Mouse (Mus musculus) midbrain, embryonic 12.5 days (tissue): ENCODE results near the gene Trappc4. TPM values are rescaled to one million over a fixed set of nuclear protein-coding genes. Genes with fewer than 3 reads are reported as not detected.
A peak's percentile ranks its signal among the peaks of the same experiment; 100 is the strongest.

ENCODE experiments used
- ATAC-seq: fragments of 200-750 bp; cut with Nextera tagmentation; 2 replicates; pipeline ENCODE4 v1.8.0; 2017; ENCODE audit warnings: low read depth, moderate TSS enrichment, moderate library complexity; ENCODE audit not compliant: low FRiP score
- H3K27ac ChIP-seq: fragments of 300-500 bp; sonication (generic); replicated peaks from 2 replicates; pipeline ENCODE4 v1.5.1; 2016; ENCODE audit warnings: mild to moderate bottlenecking
- H3K27me3 ChIP-seq: fragments of 300-500 bp; sonication (generic); 2 replicates; pipeline ENCODE4 v1.6.1; 2016; ENCODE audit warnings: mild to moderate bottlenecking
- H3K36me3 ChIP-seq: fragments of 300-500 bp; sonication (generic); 2 replicates; pipeline ENCODE4 v1.6.1; 2016
- H3K4me1 ChIP-seq: fragments of 300-500 bp; sonication (generic); 2 replicates; pipeline ENCODE4 v1.6.1; 2016
- H3K4me2 ChIP-seq: fragments of 300-500 bp; sonication (generic); replicated peaks from 2 replicates; pipeline ENCODE4 v1.6.1; 2016; ENCODE audit warnings: mild to moderate bottlenecking, moderate library complexity
- H3K4me3 ChIP-seq: fragments of 300-500 bp; sonication (generic); 2 replicates; pipeline ENCODE4 v1.5.1; 2016; ENCODE audit warnings: mild to moderate bottlenecking
- H3K9ac ChIP-seq: fragments of 300-500 bp; sonication (generic); replicated peaks from 2 replicates; pipeline ENCODE4 v1.6.1; 2016; ENCODE audit warnings: mild to moderate bottlenecking, moderate library complexity
- H3K9me3 ChIP-seq: fragments of 300-500 bp; sonication (generic); 2 replicates; pipeline ENCODE4 v1.6.1; 2016; ENCODE audit warnings: mild to moderate bottlenecking
- WGBS: fragments of 180-500 bp; shearing (Covaris S2); methylation state at CpG from one replicate; pipeline ENCODE4 v1.1.7; 2016; 5-methylcytosine and 5-hydroxymethylcytosine counted together
- polyA plus RNA-seq: library from polyadenylated mRNA; unstranded; fragments of >200 nt; fragmentation: Nextera tagmentation; extraction: Ambion mirVana; gene quantifications from 2 replicates; pipeline ENCODE4 v1.2.1, GENCODE M21; 2016

The Trappc4 gene
- polyA plus RNA-seq, 1 experiment from 2014 or later, result 272 TPM

DNA sequence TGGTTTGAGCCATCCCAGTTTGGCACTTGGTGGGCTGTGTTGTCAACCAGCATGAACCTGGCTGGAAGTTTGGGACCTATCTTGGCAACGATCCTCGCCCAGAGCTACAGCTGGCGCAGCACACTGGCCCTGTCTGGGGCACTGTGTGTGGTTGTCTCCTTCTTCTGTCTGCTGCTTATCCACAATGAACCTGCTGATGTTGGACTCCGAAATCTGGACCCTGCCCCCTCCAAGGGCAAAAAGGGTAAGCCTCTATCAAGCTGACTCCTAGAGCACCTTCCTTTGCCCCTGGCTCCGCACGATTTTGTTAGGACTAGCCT, 7.6 kb downstream of the Trappc4 start:
- Histone ChIP-seq H3K27ac (no peak overlapping the region), H3K9me3 (no peaks in the 10 kb centered on the region), H3K27me3 (peaks cover 10% of the 10 kb centered on the region), H3K4me2 (no peak overlapping the region), H3K36me3 (peaks cover 45% of the 10 kb centered on the region), H3K9ac (no peak overlapping the region), H3K4me1 (peaks cover 21% of the 10 kb centered on the region), H3K4me3 (no peak overlapping the region)
- ATAC-seq, result no peak
- 93% methylated on average over 6 of the region's 6 CpGs for WGBS

- Histone ChIP-seq H3K4me1 (peaks cover 21% of the 10 kb centered on the region), H3K9ac (no peak overlapping the region), H3K4me2 (no peak overlapping the region), H3K36me3 (peaks cover 40% of the 10 kb centered on the region), H3K9me3 (no peaks in the 10 kb centered on the region), H3K27me3 (peaks cover 10% of the 10 kb centered on the region), H3K27ac (no peak overlapping the region), H3K4me3 (no peak overlapping the region)
- WGBS, result 86% methylated on average over 13 of the region's 13 CpGs
- no peak for ATAC-seq
These were observed 8.1 kb downstream of the Trappc4 start for GRCm38 (mm10) chr9:44399114-44399794.

GRCm38 (mm10) chr9:44398551-44398950, 8.8 kb downstream of the Trappc4 start:
- H3K9ac ChIP-seq, result peak overlapping the region; percentile 79
- H3K4me3 ChIP-seq, result no peak overlapping the region
- no peak for ATAC-seq
- peak overlapping the region; percentile 61 for H3K27ac ChIP-seq
- peak overlapping the region; percentile 92 for H3K4me2 ChIP-seq
- H3K27me3 ChIP-seq, result peaks cover 10% of the 10 kb centered on the region
- H3K36me3 ChIP-seq, result peaks cover 33% of the 10 kb centered on the region
- peaks cover 21% of the 10 kb centered on the region for H3K4me1 ChIP-seq
- H3K9me3 ChIP-seq, result no peaks in the 10 kb centered on the region
- 82% methylated on average over 9 of the region's 9 CpGs for WGBS

- 13% methylated on average over 4 of the region's 4 CpGs for WGBS
- Histone ChIP-seq H3K9ac (peak overlapping the region; percentile 79), H3K27ac (peak overlapping the region; percentile 61)
These were observed 9.3 kb downstream of the Trappc4 start for GRCm38 (mm10) chr9:44398087-44398486.

DNA sequence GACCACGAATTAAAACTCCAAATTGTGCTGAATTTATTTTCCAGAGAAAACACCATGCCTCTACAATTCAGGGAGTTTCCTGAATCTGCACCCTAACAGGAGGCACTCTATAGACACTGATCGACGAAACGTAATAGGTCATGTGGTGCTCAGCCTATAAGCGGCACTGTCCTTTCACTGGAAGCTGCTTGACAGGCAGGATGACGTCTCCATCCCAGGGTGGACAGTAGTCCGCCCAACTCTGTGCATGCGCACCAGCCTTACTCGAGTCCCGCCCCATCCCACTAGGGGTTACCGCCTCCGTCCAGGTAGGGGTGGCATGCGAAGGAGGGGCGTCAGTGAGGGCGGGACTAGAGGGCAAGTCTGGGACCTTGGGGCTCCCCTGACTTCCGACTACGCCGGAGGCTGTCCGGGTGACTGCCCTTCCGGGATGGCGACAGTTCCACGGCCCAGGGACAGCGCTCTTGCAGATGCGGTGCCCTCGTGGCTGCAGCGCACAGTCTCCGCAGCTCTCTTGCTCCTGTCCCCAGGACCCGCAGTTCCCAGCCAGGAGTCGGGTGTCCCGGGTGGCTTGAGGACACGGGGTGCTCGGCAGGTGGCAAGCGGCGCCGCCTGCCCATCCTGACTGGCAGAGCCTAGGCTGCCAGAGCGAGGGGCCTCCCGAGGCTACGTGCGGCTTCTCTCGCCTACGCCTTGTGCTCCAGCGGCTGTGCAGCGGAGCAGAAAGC, 10.6 kb downstream of the Trappc4 start, which contains the start of gene Slc37a4:
TSS of gene Slc37a4 (plus strand) at position 169 of the 728 bp plus-strand sequence.
- Histone ChIP-seq H3K4me2 (peak within 1 kb of the TSS; percentile 92), H3K9me3 (no peaks in the 10 kb centered on the region), H3K4me3 (peak within 1 kb of the TSS; percentile 73), H3K27ac (peak within 1 kb of the TSS; percentile 78), H3K4me1 (peaks cover 21% of the 10 kb centered on the region), H3K27me3 (peaks cover 10% of the 10 kb centered on the region), H3K9ac (peak within 1 kb of the TSS; percentile 79), H3K36me3 (peaks cover 24% of the 10 kb centered on the region)
- WGBS, result under 1% methylated on average over 42 of the region's 43 CpGs
- ATAC-seq, result peak; percentile 99

More at GRCm38 (mm10) chr9:44398087-44398486, 9.3 kb downstream of the Trappc4 start:
- no peak for ATAC-seq
- Histone ChIP-seq H3K27me3 (peaks cover 10% of the 10 kb centered on the region), H3K4me1 (peaks cover 21% of the 10 kb centered on the region), H3K4me2 (peak overlapping the region; percentile 92), H3K4me3 (peak overlapping the region; percentile 73; the same call in 1 of the 2 replicates), H3K9me3 (no peaks in the 10 kb centered on the region), H3K36me3 (peaks cover 29% of the 10 kb centered on the region)

- Histone ChIP-seq H3K27ac (no peak overlapping the region), H3K4me2 (no peak overlapping the region), H3K9me3 (no peaks in the 10 kb centered on the region), H3K4me3 (no peak overlapping the region), H3K4me1 (0 out of 2 replicates have a peak, but pooled peaks cover 3% of the 10 kb centered on the region), H3K36me3 (peaks cover 58% of the 10 kb centered on the region), H3K9ac (no peak overlapping the region), H3K27me3 (no peaks in the 10 kb centered on the region; the same call in 1 of the 2 replicates)
- WGBS, result 38% methylated on average over 4 of the region's 4 CpGs
- no peak for ATAC-seq
These were observed 15.9 kb downstream of the Trappc4 start for GRCm38 (mm10) chr9:44391466-44391865.

DNA sequence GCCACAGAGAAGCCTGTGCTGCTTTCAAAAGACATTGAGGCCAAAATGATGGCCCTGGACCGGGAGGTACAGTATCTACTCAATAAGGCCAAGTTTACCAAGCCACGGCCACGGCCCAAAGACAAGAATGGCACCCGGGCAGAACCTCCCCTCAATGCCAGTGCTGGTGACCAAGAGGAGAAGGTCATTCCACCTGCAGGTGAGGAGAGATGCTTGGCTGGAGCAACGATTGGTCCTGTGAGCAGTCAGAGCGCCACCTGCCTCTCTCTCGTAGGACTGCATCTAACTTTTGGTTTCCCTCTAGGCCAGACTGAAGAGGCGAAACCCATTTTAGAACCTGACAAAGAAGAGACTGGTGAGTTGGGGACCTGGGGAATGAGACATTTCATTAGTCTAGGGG, 18.1 kb downstream of the Trappc4 start:
- H3K27me3 ChIP-seq, result no peaks in the 10 kb centered on the region
- H3K4me2 ChIP-seq, result no peak overlapping the region
- ATAC-seq, result no peak
- 0 out of 2 replicates have a peak overlapping the region, but pooled peaks have one; percentile 15 for H3K27ac ChIP-seq
- H3K4me3 ChIP-seq, result no peak overlapping the region
- H3K9ac ChIP-seq, result no peak overlapping the region
- H3K4me1 ChIP-seq, result no peaks in the 10 kb centered on the region
- H3K36me3 ChIP-seq, result peaks cover 80% of the 10 kb centered on the region
- no peaks in the 10 kb centered on the region for H3K9me3 ChIP-seq
- WGBS, result 63% methylated on average over 8 of the region's 8 CpGs

GRCm38 (mm10) chr9:44387221-44387620, 20.2 kb downstream of the Trappc4 start:
- Histone ChIP-seq H3K27me3 (no peaks in the 10 kb centered on the region), H3K4me3 (no peak overlapping the region), H3K9me3 (no peaks in the 10 kb centered on the region), H3K27ac (no peak overlapping the region), H3K4me1 (no peaks in the 10 kb centered on the region), H3K36me3 (peaks cover 95% of the 10 kb centered on the region), H3K9ac (no peak overlapping the region), H3K4me2 (no peak overlapping the region)
- ATAC-seq, result no peak
- WGBS, result 86% methylated on average over 3 of the region's 3 CpGs

DNA sequence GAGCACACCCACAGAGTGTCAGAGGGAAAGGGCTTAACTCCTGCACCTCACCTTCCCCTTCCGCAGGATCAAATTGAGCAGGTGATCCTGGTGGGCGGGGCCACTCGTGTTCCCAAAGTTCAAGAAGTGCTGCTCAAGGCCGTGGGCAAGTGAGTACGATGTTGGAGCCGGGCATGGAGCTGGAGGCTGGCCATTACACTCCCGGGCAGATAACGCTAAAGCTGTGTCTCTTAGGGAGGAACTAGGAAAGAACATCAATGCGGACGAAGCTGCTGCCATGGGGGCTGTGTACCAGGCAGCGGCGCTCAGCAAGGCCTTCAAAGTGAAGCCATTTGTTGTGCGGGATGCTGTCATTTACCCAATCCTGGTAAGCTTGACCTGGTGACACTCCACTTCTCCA, 22.8 kb downstream of the Trappc4 start:
- Histone ChIP-seq H3K36me3 (peaks cover 89% of the 10 kb centered on the region), H3K9ac (no peak overlapping the region), H3K27me3 (no peaks in the 10 kb centered on the region), H3K4me2 (no peak overlapping the region), H3K27ac (no peak overlapping the region), H3K4me1 (peaks cover 15% of the 10 kb centered on the region), H3K9me3 (no peaks in the 10 kb centered on the region), H3K4me3 (no peak overlapping the region)
- ATAC-seq, result no peak
- WGBS, result 95% methylated on average over 13 of the region's 13 CpGs

GRCm38 (mm10) chr9:44379862-44380261, 27.5 kb downstream of the Trappc4 start:
- Histone ChIP-seq H3K36me3 (peaks cover 43% of the 10 kb centered on the region), H3K4me2 (peak overlapping the region; percentile 99), H3K27ac (peak overlapping the region; percentile 84), H3K9me3 (no peaks in the 10 kb centered on the region), H3K27me3 (no peaks in the 10 kb centered on the region), H3K4me3 (peak overlapping the region; percentile 91), H3K4me1 (peaks cover 26% of the 10 kb centered on the region), H3K9ac (peak overlapping the region; percentile 94)
- peak; percentile 50; the same call in 1 of the 2 replicates for ATAC-seq
- 8% methylated on average over 15 of the region's 15 CpGs for WGBS

DNA sequence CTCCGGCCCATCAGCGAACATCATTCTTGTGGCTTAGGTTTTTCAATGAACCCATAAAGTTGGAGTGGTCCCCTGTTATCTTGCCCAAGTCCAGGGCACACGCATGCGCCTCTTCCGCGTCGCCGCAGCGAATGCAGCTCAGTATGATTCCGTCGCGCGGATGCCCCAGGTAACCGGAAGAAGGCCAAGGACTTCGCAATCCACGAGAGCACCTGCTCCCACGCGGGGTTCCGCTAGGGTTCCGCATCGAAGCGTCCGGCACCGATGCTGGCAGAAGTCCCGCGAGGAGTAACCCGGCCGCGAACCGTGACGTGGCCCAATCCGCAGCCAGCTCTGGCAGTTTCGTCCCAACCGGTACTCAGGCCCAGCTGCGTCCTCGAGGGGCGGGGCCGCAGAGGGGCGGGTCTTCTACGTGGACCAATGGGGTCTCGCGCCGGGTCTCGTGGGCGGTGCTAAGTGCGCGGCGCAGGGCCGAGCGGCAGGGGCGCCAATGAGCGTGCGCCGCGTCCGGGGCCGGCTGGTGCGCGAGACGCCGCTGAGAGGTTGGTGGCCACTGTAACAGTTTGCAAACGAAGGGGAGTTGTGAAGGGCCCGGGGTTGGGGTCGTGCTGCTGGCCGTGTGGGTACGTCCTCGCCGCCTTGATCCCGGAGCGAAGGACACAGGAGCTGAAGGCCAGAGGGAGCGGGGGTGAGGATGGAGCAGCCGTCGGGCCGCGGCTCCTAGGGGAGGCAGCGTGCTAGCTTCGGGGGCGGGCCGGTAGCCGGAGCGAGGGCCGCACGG, 28.2 kb downstream of the Trappc4 start, which contains the start of gene Hyou1:
TSS of gene Hyou1 (plus strand) at position 437 of the 781 bp plus-strand sequence.
- Histone ChIP-seq H3K9ac (peak within 1 kb of the TSS; percentile 94), H3K4me1 (peaks cover 26% of the 10 kb centered on the region), H3K27ac (peak within 1 kb of the TSS; percentile 88), H3K36me3 (peaks cover 37% of the 10 kb centered on the region), H3K4me2 (peak within 1 kb of the TSS; percentile 99), H3K4me3 (peak within 1 kb of the TSS; percentile 91), H3K27me3 (no peaks in the 10 kb centered on the region), H3K9me3 (no peaks in the 10 kb centered on the region)
- peak; percentile 95 for ATAC-seq
- WGBS, result under 1% methylated on average over 82 of the region's 83 CpGs
